Mouse (Mus musculus): ENCODE measurements around the gene Krtap5-1. TPM values are rescaled to one million over a fixed set of nuclear protein-coding genes. Genes with fewer than 3 reads are reported as not detected.
"Not testable (repeated sequence)": the region's sequence is repeated elsewhere in the genome, so short reads cannot be mapped to it uniquely, and the experiment has no call there.

The Krtap5-1 gene
- polyA plus RNA-seq, 1 experiment from 2014 or later = not detected

DNA sequence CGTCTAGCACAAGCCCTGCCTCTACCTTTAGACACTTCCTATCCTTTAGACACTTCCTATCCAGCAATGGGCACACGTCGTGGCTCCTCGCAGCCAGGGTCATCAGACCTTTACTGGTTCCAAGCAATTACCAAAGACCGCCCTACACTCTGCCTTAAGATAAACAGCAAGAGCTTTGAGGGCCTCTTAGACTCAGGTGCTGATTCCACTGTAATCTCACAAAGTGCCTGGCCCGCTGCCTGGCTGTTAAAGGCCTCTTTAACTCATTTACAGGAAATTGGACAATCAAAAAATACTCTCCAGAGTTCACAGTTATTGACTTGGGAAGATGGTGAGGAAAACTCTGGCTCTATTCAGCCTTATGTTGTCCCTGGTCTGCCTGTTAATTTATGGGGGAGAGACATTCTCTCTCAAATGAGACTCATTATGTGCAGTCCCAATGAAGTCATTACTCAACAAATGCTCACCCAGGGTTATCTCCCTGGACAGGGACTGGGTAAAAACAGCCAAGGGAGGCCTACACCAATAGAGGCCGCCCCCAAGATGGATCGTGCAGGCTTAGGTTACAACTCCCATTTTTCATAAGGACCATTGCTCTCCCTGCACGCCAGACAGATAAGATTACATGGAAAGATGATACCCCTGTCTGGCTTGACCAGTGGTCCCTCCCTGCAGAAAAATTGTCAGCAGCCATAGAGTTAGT, 10.9 kb downstream of the Krtap5-1 start:
- ATAC-seq (ENCODE audit: low FRiP score); H3K9me3 ChIP-seq; H3K27ac ChIP-seq; H3K36me3 ChIP-seq (replicated peaks); H3K4me3 ChIP-seq (replicated peaks); H3K4me2 ChIP-seq; H3K9ac ChIP-seq: not testable (repeated sequence)
- peaks cover 22% of the 10 kb centered on the region for H3K27me3 ChIP-seq
- peaks cover 11% of the 10 kb centered on the region for H3K4me1 ChIP-seq
- 79% methylated on average over 9 of the region's 9 CpGs for WGBS

GRCm38 (mm10) chr7:142285130-142285835, 11.6 kb downstream of the Krtap5-1 start:
- Histone ChIP-seq H3K4me1 (peaks cover 11% of the 10 kb centered on the region), H3K4me2 (peak overlapping the region; percentile 83), H3K4me3 (replicated peaks) (peak overlapping the region; percentile 51), H3K9me3 (no peaks in the 10 kb centered on the region), H3K27me3 (peaks cover 23% of the 10 kb centered on the region), H3K9ac (peak overlapping the region; percentile 3; the same call in 1 of the 2 replicates), H3K27ac (peak overlapping the region; percentile 25; the same call in 1 of the 2 replicates), H3K36me3 (replicated peaks) (no peaks in the 10 kb centered on the region)
- peak; percentile 71 for ATAC-seq (ENCODE audit: low FRiP score)
- WGBS = 21% methylated on average over 23 of the region's 23 CpGs

DNA sequence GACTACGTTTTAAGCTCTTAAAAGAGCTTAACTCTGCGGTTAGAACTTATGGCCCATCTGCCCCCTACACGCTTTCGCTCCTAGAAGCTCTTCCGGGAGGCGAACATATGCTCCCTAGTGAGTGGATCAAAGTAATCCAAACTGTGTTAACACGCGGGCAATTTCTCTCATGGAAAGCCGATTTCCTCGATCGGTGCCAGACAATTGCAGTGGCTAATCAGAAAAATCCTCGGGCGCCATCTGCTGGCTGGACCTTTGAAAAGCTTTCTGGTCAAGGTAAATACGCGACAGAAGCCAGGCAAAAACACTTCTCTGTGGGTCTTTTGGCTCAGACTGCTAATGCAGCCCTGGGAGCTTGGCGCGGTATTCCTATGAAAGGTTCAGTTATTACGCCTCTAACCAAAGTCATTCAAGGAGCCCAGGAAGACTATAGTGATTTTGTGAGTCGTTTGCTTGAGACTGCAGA, 12.3 kb downstream of the Krtap5-1 start:
- peak; percentile 82 for ATAC-seq (ENCODE audit: low FRiP score)
- H3K4me3 ChIP-seq (replicated peaks) = peak overlapping the region; percentile 51
- WGBS = under 1% methylated on average over 19 of the region's 19 CpGs

GRCm38 (mm10) chr7:142284023-142284591, 12.8 kb downstream of the Krtap5-1 start:
- under 1% methylated on average over 38 of the region's 38 CpGs for WGBS
- peaks cover 11% of the 10 kb centered on the region for H3K4me1 ChIP-seq

More for the DNA sequence above, 12.3 kb downstream of the Krtap5-1 start:
- peaks cover 29% of the 10 kb centered on the region for H3K27me3 ChIP-seq
- no peaks in the 10 kb centered on the region for H3K36me3 ChIP-seq (replicated peaks)
- H3K9ac ChIP-seq = peak overlapping the region; percentile 57
- no peaks in the 10 kb centered on the region for H3K9me3 ChIP-seq
- H3K27ac ChIP-seq = peak overlapping the region; percentile 82
- peak overlapping the region; percentile 83 for H3K4me2 ChIP-seq
- peaks cover 11% of the 10 kb centered on the region for H3K4me1 ChIP-seq

DNA sequence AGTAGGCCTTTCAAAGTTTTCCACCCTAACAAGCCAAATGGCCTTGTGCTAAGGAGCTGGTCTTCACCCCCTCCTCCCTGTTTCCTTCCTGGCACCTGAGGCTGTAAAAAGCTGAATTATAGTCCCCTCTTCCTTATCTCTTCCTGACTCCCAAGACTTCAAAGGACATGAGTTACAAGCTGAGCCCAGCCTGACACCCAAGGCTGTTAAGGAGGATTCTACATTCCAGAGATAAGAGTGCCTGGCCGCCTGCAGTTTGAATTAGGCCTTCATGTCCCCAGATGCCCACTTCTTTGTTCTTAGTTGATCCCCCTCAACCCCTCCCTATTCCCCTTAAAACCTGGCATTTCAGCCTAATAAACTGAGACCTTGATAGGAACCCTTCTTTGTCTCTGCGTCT, 14.1 kb downstream of the Krtap5-1 start:
- H3K9me3 ChIP-seq; H3K27ac ChIP-seq; ATAC-seq (ENCODE audit: low FRiP score); H3K36me3 ChIP-seq (replicated peaks); H3K4me2 ChIP-seq; H3K9ac ChIP-seq; H3K4me3 ChIP-seq (replicated peaks): not testable (repeated sequence)
- H3K27me3 ChIP-seq = peaks cover 31% of the 10 kb centered on the region
- 17% methylated on average over 2 of the region's 2 CpGs for WGBS
- peaks cover 11% of the 10 kb centered on the region for H3K4me1 ChIP-seq

More at GRCm38 (mm10) chr7:142284023-142284591, 12.8 kb downstream of the Krtap5-1 start:
- Histone ChIP-seq H3K4me2 (peak overlapping the region; percentile 83), H3K9ac (peak overlapping the region; percentile 57), H3K4me3 (replicated peaks) (peak overlapping the region; percentile 51), H3K9me3 (no peaks in the 10 kb centered on the region), H3K36me3 (replicated peaks) (no peaks in the 10 kb centered on the region), H3K27me3 (peaks cover 31% of the 10 kb centered on the region), H3K27ac (peak overlapping the region; percentile 82)
- ATAC-seq (ENCODE audit: low FRiP score) = peak; percentile 80

- not testable (repeated sequence) for H3K4me1 ChIP-seq; ATAC-seq (ENCODE audit: low FRiP score); H3K9ac ChIP-seq; H3K4me3 ChIP-seq (replicated peaks); H3K36me3 ChIP-seq (replicated peaks); H3K27ac ChIP-seq; H3K4me2 ChIP-seq; H3K9me3 ChIP-seq
- WGBS = 84% methylated on average over 1 of the region's 1 CpGs
- H3K27me3 ChIP-seq = peaks cover 24% of the 10 kb centered on the region
Observed at GRCm38 (mm10) chr7:142279291-142279690, 17.6 kb downstream of the Krtap5-1 start.

GRCm38 (mm10) chr7:142278183-142278582, 18.7 kb downstream of the Krtap5-1 start:
- not testable (repeated sequence) for H3K4me2 ChIP-seq; H3K4me3 ChIP-seq (replicated peaks); H3K36me3 ChIP-seq (replicated peaks); H3K4me1 ChIP-seq; ATAC-seq (ENCODE audit: low FRiP score); H3K27ac ChIP-seq; H3K9me3 ChIP-seq; H3K9ac ChIP-seq
- peaks cover 23% of the 10 kb centered on the region for H3K27me3 ChIP-seq
- WGBS = 0% methylated on average over 3 of the region's 3 CpGs

GRCm38 (mm10) chr7:142274263-142274662, 22.7 kb downstream of the Krtap5-1 start, which contains the start of gene Gm4559:
Gene Gm4559, minus strand, starts transcription at chr7:142274363.
- not testable (repeated sequence) for ATAC-seq (ENCODE audit: low FRiP score); H3K9me3 ChIP-seq; H3K27me3 ChIP-seq; H3K36me3 ChIP-seq (replicated peaks); H3K27ac ChIP-seq; H3K4me3 ChIP-seq (replicated peaks); H3K4me2 ChIP-seq; H3K4me1 ChIP-seq; H3K9ac ChIP-seq

GRCm38 (mm10) chr7:142258254-142258653, 38.7 kb downstream of the Krtap5-1 start, which contains the start of gene Gm2431:
Gene Gm2431, minus strand, starts transcription at chr7:142258354.
- H3K4me2 ChIP-seq; H3K9ac ChIP-seq; H3K27ac ChIP-seq; H3K36me3 ChIP-seq (replicated peaks); H3K4me1 ChIP-seq; H3K9me3 ChIP-seq; H3K4me3 ChIP-seq (replicated peaks); ATAC-seq (ENCODE audit: low FRiP score); H3K27me3 ChIP-seq: not testable (repeated sequence)
- 74% methylated on average over 1 of the region's 1 CpGs for WGBS

DNA sequence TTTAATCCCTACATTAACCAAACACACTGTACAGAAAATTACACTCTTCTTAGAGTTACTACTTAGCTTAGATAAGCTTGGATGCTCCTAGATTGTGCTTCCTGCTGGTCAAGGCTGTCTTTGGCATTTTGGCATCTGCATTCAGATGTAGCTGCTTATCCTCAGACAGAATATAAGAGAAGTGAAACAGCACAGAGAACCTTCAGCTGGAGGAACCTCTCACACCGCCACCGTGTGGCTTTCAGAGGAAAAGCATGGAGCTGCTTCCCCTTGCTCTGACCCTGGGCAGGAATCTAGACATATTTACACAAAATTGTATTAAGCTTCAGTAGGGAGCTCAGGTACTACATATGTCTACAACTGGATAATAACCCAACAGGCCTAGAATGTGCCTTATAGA, 41.4 kb downstream of the Krtap5-1 start:
- no peaks in the 10 kb centered on the region for H3K4me1 ChIP-seq
- no peaks in the 10 kb centered on the region for H3K36me3 ChIP-seq (replicated peaks)
- 1% methylated on average over 2 of the region's 2 CpGs for WGBS
- no peaks in the 10 kb centered on the region for H3K27me3 ChIP-seq
- H3K4me3 ChIP-seq (replicated peaks) = no peak overlapping the region
- H3K9ac ChIP-seq = no peak overlapping the region
- ATAC-seq (ENCODE audit: low FRiP score) = no peak
- H3K27ac ChIP-seq = no peak overlapping the region
- H3K9me3 ChIP-seq = no peaks in the 10 kb centered on the region
- H3K4me2 ChIP-seq = no peak overlapping the region

DNA sequence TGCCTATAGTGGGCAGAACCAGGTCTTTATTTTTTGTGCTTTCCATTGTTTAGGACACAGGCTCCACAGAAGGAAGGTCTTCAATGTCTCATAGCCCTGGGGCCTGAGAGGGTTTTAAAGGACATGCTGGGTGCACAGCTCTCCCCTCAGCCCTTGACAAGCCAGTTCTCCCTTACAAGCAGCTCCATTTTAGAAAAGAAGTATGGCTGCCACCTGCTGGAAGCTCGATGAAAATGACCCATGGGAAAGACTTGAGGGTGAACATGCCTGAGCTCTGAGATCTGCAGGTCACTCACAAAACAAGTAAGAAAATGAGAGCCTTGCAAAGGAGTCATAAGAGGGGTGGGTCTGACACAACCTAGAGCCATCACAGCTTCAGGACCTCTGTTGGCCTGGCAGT, 47.1 kb downstream of the Krtap5-1 start:
- H3K9me3 ChIP-seq = no peaks in the 10 kb centered on the region

More for the DNA sequence above, 47.1 kb downstream of the Krtap5-1 start:
- no peak overlapping the region for H3K4me2 ChIP-seq
- 0% methylated on average over 1 of the region's 1 CpGs for WGBS
- no peaks in the 10 kb centered on the region for H3K4me1 ChIP-seq
- no peaks in the 10 kb centered on the region for H3K36me3 ChIP-seq (replicated peaks)
- no peak overlapping the region for H3K27ac ChIP-seq
- ATAC-seq (ENCODE audit: low FRiP score) = no peak
- H3K27me3 ChIP-seq = no peaks in the 10 kb centered on the region
- H3K4me3 ChIP-seq (replicated peaks) = no peak overlapping the region
- no peak overlapping the region for H3K9ac ChIP-seq

All from forebrain, embryonic 12.5 days (tissue).